Mouse (Mus musculus) adrenal gland, adult 8-10 months (tissue): ENCODE data around the gene Ssr2. TPM values are rescaled to one million over a fixed set of nuclear protein-coding genes. Genes with fewer than 3 reads are reported as not detected.
"Not testable (repeated sequence)": the region's sequence is repeated elsewhere in the genome, so short reads cannot be mapped to it uniquely, and the experiment has no call there.

Source experiments
- DNase-seq: peaks from one replicate; pipeline ENCODE4 v3.0.0; 2022
- total RNA-seq, 4 experiments: library from RNA; stranded (reverse); gene quantifications; 2 replicates each; pipeline ENCODE4 v1.2.4; 2022

The Ssr2 gene
- total RNA-seq, 4 experiments from 2014 or later: 139 to 217 (median 172) TPM

- DNase-seq: no peak
These were observed 29.2 kb downstream of the Ssr2 start for GRCm38 (mm10) chr3:88604863-88605262.

- DNase-seq: not testable (repeated sequence)
These were observed 30.0 kb downstream of the Ssr2 start, which contains the start of gene Arhgef2 for GRCm38 (mm10) chr3:88605666-88606065. Gene Arhgef2 (plus strand): TSS chr3:88605966.

GRCm38 (mm10) chr3:88607065-88607757 lies 31.5 kb downstream of the Ssr2 start:
- peak; percentile 74 for DNase-seq

- no peak for DNase-seq
These were observed 32.1 kb downstream of the Ssr2 start for GRCm38 (mm10) chr3:88607758-88608138.

- DNase-seq: no peak
These were observed 33.4 kb downstream of the Ssr2 start for GRCm38 (mm10) chr3:88609066-88609465.

- DNase-seq: no peak
These were observed 38.7 kb downstream of the Ssr2 start for GRCm38 (mm10) chr3:88614418-88614817.

GRCm38 (mm10) chr3:88615117-88615516 lies 39.4 kb downstream of the Ssr2 start:
- no peak for DNase-seq

- no peak for DNase-seq
These were observed 40.3 kb downstream of the Ssr2 start for GRCm38 (mm10) chr3:88615902-88616391.

- DNase-seq: no peak
These were observed 41.4 kb downstream of the Ssr2 start for GRCm38 (mm10) chr3:88616951-88617500.

- DNase-seq: no peak
These were observed 42.6 kb downstream of the Ssr2 start for GRCm38 (mm10) chr3:88618074-88618871.

- no peak for DNase-seq
These were observed 43.7 kb downstream of the Ssr2 start for GRCm38 (mm10) chr3:88619113-88620097.

GRCm38 (mm10) chr3:88620146-88620991 lies 44.7 kb downstream of the Ssr2 start:
- no peak for DNase-seq

GRCm38 (mm10) chr3:88620992-88621536 lies 45.4 kb downstream of the Ssr2 start:
- DNase-seq: peak; percentile 62

- DNase-seq: peak; percentile 45
These were observed 45.9 kb downstream of the Ssr2 start for GRCm38 (mm10) chr3:88621537-88622112.

GRCm38 (mm10) chr3:88622113-88622940 lies 46.7 kb downstream of the Ssr2 start:
- no peak for DNase-seq

- no peak for DNase-seq
These were observed 47.3 kb downstream of the Ssr2 start for GRCm38 (mm10) chr3:88622941-88623345.

- no peak for DNase-seq
These were observed 47.9 kb downstream of the Ssr2 start for GRCm38 (mm10) chr3:88623346-88624135.

GRCm38 (mm10) chr3:88624324-88624723 lies 48.6 kb downstream of the Ssr2 start:
- no peak for DNase-seq

GRCm38 (mm10) chr3:88624951-88625350 lies 49.3 kb downstream of the Ssr2 start:
- no peak for DNase-seq
